Mouse (Mus musculus): Measurements from ENCODE around the gene Slitrk4. TPM values are rescaled to one million over a fixed set of nuclear protein-coding genes. Genes with fewer than 3 reads are reported as not detected.

Gene Slitrk4
- polyA plus RNA-seq (2012; rRNA removed), result 0.01 and 0.02 TPM in 2 replicates
- 0.04 and 0.11 TPM in 2 replicates for polyA plus RNA-seq (2014; fragmentation: Nextera tagmentation; extraction: Ambion mirVana)

DNA sequence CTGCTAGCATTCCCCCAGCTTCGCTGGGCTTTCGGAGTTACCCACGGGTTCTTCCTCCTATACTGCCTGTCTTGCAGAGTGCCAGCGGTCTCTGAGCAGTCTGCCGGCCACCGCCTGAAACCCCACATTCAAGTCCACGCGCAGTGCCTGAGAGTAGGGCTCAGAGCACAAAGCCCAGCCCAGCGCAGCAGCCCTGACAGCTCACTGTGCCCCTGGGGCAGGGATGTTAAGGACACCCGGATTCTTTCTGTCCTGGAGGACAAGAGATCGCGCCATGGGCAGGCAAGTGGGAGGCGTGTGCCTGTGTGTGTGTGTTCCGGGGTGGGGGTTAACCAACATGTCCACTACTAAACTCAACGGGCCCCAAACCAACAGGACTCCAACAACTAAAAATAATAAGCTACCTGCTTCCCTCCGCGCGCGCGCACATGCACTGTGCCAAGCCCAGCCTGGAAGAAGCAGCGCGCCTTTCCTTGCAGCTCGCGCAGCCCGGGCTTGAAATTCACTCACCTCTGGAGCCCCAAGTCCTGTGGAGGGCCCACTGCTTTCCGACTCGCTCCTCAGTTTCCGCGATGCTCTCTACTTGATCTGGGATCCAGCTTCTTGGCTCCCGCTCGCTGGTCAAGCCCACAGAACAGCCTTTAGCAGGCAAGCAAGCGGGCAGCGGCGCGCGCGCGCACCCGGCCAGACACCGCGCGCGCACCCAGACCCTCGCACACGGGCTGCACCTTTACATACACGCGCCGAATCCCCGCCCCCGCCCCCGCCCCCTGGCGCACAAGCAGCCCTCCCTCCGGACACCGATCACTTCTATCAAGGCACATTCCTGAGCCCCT is at the start of gene Slitrk4:
TSS of gene Slitrk4 (minus strand) at position 707 of the 836 bp plus-strand sequence.
- no peak for ATAC-seq (ENCODE audit: insufficient read depth)
- Histone ChIP-seq H3K27me3 (ENCODE audit: control insufficient read depth, insufficient read depth, low read length) (no peaks in the 10 kb centered on the region), H3K9me3 (ENCODE audit: control insufficient read depth, low read length) (no peaks in the 10 kb centered on the region), H3K4me2 (ENCODE audit: low read depth) (peak within 1 kb of the TSS; percentile 13; the same call in 1 of the 2 replicates), H3K4me1 (replicated peaks; ENCODE audit: control insufficient read depth in 2 of 2, insufficient read depth in 2 of 2, low read length in 1 of 2) (no peaks in the 10 kb centered on the region), H3K36me3 (replicated peaks; ENCODE audit: control insufficient read depth, insufficient read depth, low read depth) (no peaks in the 10 kb centered on the region), H3K27ac (no peak within 1 kb of the TSS), H3K4me3 (ENCODE audit: insufficient read depth in 1 of 2, low read depth in 2 of 2, low read length in 2 of 2) (no peak within 1 kb of the TSS), H3K9ac (replicated peaks) (no peak within 1 kb of the TSS)
- DNase-seq (ENCODE audit: low read depth in 3 of 3, low spot score in 3 of 3), result no peak
- TF ChIP-seq CTCF (IDR thresholded peaks at IDR 0.05; ENCODE audit: low read depth) (no peak), EP300 (IDR thresholded peaks at IDR 0.05; ENCODE audit: low read depth) (no peak)
- 10% methylated on average over 51 of the region's 54 CpGs for WGBS (ENCODE audit: insufficient replicate concordance)

DNA sequence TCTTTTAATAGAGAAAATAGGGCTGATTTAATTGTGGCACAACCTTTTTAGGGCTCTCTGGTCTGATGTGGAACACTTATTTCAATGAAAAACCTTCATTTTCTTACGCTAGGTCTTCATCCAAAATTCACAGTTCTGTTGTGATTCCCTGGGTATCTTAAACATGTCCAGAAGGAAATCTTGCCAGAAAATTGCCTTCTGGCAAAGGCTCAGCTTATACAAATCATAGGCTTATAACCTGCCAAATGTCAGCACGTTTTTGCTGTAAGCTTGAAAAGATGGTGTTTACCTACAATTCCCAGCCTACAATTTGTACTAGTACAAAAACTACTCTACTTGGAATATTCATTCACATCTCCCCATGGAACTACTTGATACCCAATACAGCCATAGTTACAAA is 42.7 kb upstream of the Slitrk4 start:
- Histone ChIP-seq H3K27me3 (ENCODE audit: control insufficient read depth, insufficient read depth, low read length) (no peaks in the 10 kb centered on the region), H3K4me2 (ENCODE audit: low read depth) (no peak overlapping the region), H3K4me3 (ENCODE audit: insufficient read depth in 1 of 2, low read depth in 2 of 2, low read length in 2 of 2) (no peak overlapping the region), H3K4me1 (replicated peaks; ENCODE audit: control insufficient read depth in 2 of 2, insufficient read depth in 2 of 2, low read length in 1 of 2) (no peaks in the 10 kb centered on the region), H3K9me3 (ENCODE audit: control insufficient read depth, low read length) (no peaks in the 10 kb centered on the region), H3K9ac (replicated peaks) (no peak overlapping the region), H3K27ac (no peak overlapping the region), H3K36me3 (replicated peaks; ENCODE audit: control insufficient read depth, insufficient read depth, low read depth) (no peaks in the 10 kb centered on the region)
- WGBS (ENCODE audit: insufficient replicate concordance), result 44% methylated on average over 2 of the region's 2 CpGs
- no peak for ATAC-seq (ENCODE audit: insufficient read depth)
- DNase-seq (ENCODE audit: low read depth in 3 of 3, low spot score in 3 of 3), result no peak
- TF ChIP-seq EP300 (IDR thresholded peaks at IDR 0.05; ENCODE audit: low read depth) (no peak), CTCF (IDR thresholded peaks at IDR 0.05; ENCODE audit: low read depth) (no peak)

GRCm38 (mm10) chrX:64277991-64278301 is 1.1 kb upstream of the Slitrk4 start:
- DNase-seq (ENCODE audit: low read depth in 3 of 3, low spot score in 3 of 3) (no peak), ATAC-seq (ENCODE audit: insufficient read depth) (no peak)
- 13% methylated on average over 6 of the region's 6 CpGs for WGBS (ENCODE audit: insufficient replicate concordance)
- no peak for TF ChIP-seq CTCF (IDR thresholded peaks at IDR 0.05; ENCODE audit: low read depth)
- Histone ChIP-seq H3K27me3 (ENCODE audit: control insufficient read depth, insufficient read depth, low read length) (no peaks in the 10 kb centered on the region), H3K36me3 (replicated peaks; ENCODE audit: control insufficient read depth, insufficient read depth, low read depth) (no peaks in the 10 kb centered on the region), H3K27ac (no peak overlapping the region), H3K4me2 (ENCODE audit: low read depth) (no peak overlapping the region), H3K9ac (replicated peaks) (no peak overlapping the region), H3K4me3 (ENCODE audit: insufficient read depth in 1 of 2, low read depth in 2 of 2, low read length in 2 of 2) (no peak overlapping the region), H3K4me1 (replicated peaks; ENCODE audit: control insufficient read depth in 2 of 2, insufficient read depth in 2 of 2, low read length in 1 of 2) (no peaks in the 10 kb centered on the region), H3K9me3 (ENCODE audit: control insufficient read depth, low read length) (no peaks in the 10 kb centered on the region)

DNA sequence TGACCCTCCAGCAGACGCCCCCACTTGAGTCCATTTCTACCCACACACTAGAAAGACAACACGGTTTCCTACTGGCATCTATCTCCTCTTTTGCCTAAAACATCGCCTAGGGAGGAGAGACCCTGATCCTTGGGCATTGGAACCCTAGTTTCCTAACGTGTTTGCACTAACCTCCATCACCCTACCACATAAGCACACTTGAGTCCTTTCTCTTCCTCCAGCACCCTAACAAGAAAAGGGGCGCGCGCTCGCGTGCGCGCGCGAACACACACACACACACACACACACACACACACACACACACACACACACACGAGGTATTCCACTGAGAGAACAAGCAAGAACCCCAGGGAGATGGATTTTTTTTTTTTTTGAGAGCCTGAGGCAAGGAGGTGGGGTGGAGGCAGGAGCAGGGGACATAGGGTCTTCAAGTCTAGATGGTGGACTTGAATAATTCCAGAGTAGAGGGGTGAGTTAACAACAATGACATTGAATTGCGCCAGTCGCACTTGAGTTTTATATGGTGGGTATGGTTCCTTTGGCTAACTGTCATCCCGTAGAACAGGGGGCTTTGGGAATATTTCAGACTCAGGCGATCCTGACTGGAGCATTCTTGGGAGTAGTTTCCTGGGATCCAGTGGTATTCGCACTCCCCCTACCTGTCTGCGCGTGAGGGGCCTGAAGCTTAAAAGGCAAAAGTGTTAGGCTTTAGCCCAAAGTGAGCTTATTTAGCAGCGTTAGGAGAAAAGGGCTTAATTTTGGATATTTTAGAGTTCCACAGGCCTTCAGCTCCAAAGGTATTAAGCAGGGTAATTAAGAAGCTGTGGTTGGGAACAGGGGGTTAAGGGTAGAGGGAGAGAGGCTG is 562 bp upstream of the Slitrk4 start:
- ATAC-seq (ENCODE audit: insufficient read depth), result no peak
- no peak overlapping the region for H3K9ac ChIP-seq (replicated peaks)
- DNase-seq (ENCODE audit: low read depth in 3 of 3, low spot score in 3 of 3), result no peak
- no peaks in the 10 kb centered on the region for H3K27me3 ChIP-seq (ENCODE audit: control insufficient read depth, insufficient read depth, low read length)
- WGBS (ENCODE audit: insufficient replicate concordance), result 12% methylated on average over 13 of the region's 22 CpGs
- H3K9me3 ChIP-seq (ENCODE audit: control insufficient read depth, low read length), result no peaks in the 10 kb centered on the region
- H3K4me3 ChIP-seq (ENCODE audit: insufficient read depth in 1 of 2, low read depth in 2 of 2, low read length in 2 of 2), result no peak overlapping the region
- H3K4me1 ChIP-seq (replicated peaks; ENCODE audit: control insufficient read depth in 2 of 2, insufficient read depth in 2 of 2, low read length in 1 of 2), result no peaks in the 10 kb centered on the region
- TF ChIP-seq CTCF (IDR thresholded peaks at IDR 0.05; ENCODE audit: low read depth) (no peak), EP300 (IDR thresholded peaks at IDR 0.05; ENCODE audit: low read depth) (no peak)
- no peaks in the 10 kb centered on the region for H3K36me3 ChIP-seq (replicated peaks; ENCODE audit: control insufficient read depth, insufficient read depth, low read depth)
- no peak overlapping the region; the same call in 1 of the 2 replicates for H3K4me2 ChIP-seq (ENCODE audit: low read depth)
- H3K27ac ChIP-seq, result no peak overlapping the region

Data from liver, embryonic 14.5 days (tissue).